Mouse (Mus musculus) megakaryocyte, embryonic 14.5 days (primary cell): Measurements from ENCODE around the gene Spcs2.

ENCODE experiments used
- FLI1 ChIP-seq: IDR thresholded peaks from 2 replicates; pipeline ENCODE4 v1.6.1; 2012; ENCODE audit warnings: low read length, inconsistent platforms, mixed read lengths
- GATA1 ChIP-seq: IDR thresholded peaks from 3 replicates; pipeline ENCODE4 v1.6.1; 2012; ENCODE audit warnings: mixed read lengths, low read length, inconsistent platforms, borderline replicate concordance

DNA sequence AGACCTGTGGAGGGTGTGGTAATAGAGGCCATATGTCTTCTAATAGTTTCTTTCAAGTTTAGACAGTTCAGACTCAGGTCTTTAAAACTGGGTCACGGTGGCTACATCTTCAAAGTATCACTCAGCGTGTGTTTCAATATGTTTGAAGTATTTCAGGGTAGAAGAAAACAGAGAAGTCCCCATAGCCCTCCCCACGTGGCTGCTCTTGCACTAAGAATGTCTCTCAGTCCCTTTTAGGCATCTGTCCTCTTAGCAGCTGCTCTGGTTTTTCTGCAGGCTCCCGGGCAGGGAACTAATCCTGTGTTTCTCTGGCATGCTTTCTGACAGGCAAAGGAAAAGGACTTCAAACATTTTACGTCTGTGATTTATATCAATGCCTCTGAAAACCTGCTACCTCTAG, 12.6 kb upstream of the Spcs2 start:
- TF ChIP-seq GATA1 = no peak
- no peak for TF ChIP-seq FLI1
